Mouse (Mus musculus): Measurements from ENCODE around the gene Mtus2. TPM values are rescaled to one million over a fixed set of nuclear protein-coding genes. Genes with fewer than 3 reads are reported as not detected.

The Mtus2 gene
- total RNA-seq (2023): not detected

GRCm38 (mm10) chr5:147956821-147957564, at the start of gene Mtus2:
TSS of gene Mtus2 (plus strand) at chr5:147957320.

Other genes with a start within 250 kb of the Mtus2 start
- 0.12 TPM for gene Flt1, start 231.3 kb upstream of the Mtus2 start, total RNA-seq (2023)
- 67.1 TPM for gene Pomp, start 96.9 kb upstream of the Mtus2 start, total RNA-seq (2023)
- gene Slc46a3, start 62.5 kb upstream of the Mtus2 start, total RNA-seq (2023): 12.8 TPM